Mouse (Mus musculus): Measurements from ENCODE around the gene Tas2r106. TPM values are rescaled to one million over a fixed set of nuclear protein-coding genes. Genes with fewer than 3 reads are reported as not detected.

Gene Tas2r106
- not detected in 2 replicates for polyA plus RNA-seq (2015; fragmentation: Nextera tagmentation; extraction: Ambion mirVana)

- Histone ChIP-seq H3K36me3 (no peaks in the 10 kb centered on the region), H3K4me3 (no peak within 1 kb of the TSS), H3K27ac (no peak within 1 kb of the TSS), H3K9me3 (peaks cover 3% of the 10 kb centered on the region; the same call in 1 of the 2 replicates), H3K27me3 (no peaks in the 10 kb centered on the region), H3K9ac (no peak within 1 kb of the TSS), H3K4me1 (replicated peaks) (no peaks in the 10 kb centered on the region), H3K4me2 (no peak within 1 kb of the TSS)
- 69% methylated on average over 3 of the region's 3 CpGs for WGBS
- ATAC-seq (ENCODE audit: low FRiP score): no peak
These were observed at the start of gene Tas2r106 for GRCm38 (mm10) chr6:131678786-131679185. TSS of gene Tas2r106 (minus strand) at chr6:131678886.

- Histone ChIP-seq H3K27me3 (no peaks in the 10 kb centered on the region), H3K4me2 (no peak overlapping the region), H3K4me3 (no peak overlapping the region), H3K9ac (no peak overlapping the region), H3K4me1 (replicated peaks) (no peaks in the 10 kb centered on the region), H3K9me3 (peaks cover 14% of the 10 kb centered on the region; the same call in 1 of the 2 replicates), H3K36me3 (no peaks in the 10 kb centered on the region), H3K27ac (no peak overlapping the region)
- 49% methylated on average over 7 of the region's 7 CpGs for WGBS
- ATAC-seq (ENCODE audit: low FRiP score): no peak
These were observed 34.1 kb upstream of the Tas2r106 start for GRCm38 (mm10) chr6:131712803-131713202.

GRCm38 (mm10) chr6:131689963-131690362 is 11.3 kb upstream of the Tas2r106 start, which contains the start of gene Tas2r114:
TSS of gene Tas2r114 (minus strand) at chr6:131690063.
- H3K4me3 ChIP-seq: no peak within 1 kb of the TSS
- no peak for ATAC-seq (ENCODE audit: low FRiP score)

GRCm38 (mm10) chr6:131687395-131687794 is 8.7 kb upstream of the Tas2r106 start, which contains the start of gene Tas2r105:
TSS of gene Tas2r105 (minus strand) at chr6:131687495.
- WGBS: 74% methylated on average over 1 of the region's 1 CpGs
- Histone ChIP-seq H3K36me3 (no peaks in the 10 kb centered on the region), H3K4me1 (replicated peaks) (no peaks in the 10 kb centered on the region), H3K9me3 (peaks cover 11% of the 10 kb centered on the region), H3K27ac (no peak within 1 kb of the TSS), H3K27me3 (no peaks in the 10 kb centered on the region), H3K9ac (no peak within 1 kb of the TSS), H3K4me3 (no peak within 1 kb of the TSS), H3K4me2 (no peak within 1 kb of the TSS)
- ATAC-seq (ENCODE audit: low FRiP score): no peak

More at GRCm38 (mm10) chr6:131689963-131690362, 11.3 kb upstream of the Tas2r106 start, which contains the start of gene Tas2r114:
- Histone ChIP-seq H3K27ac (no peak within 1 kb of the TSS), H3K36me3 (no peaks in the 10 kb centered on the region), H3K9ac (no peak within 1 kb of the TSS), H3K27me3 (no peaks in the 10 kb centered on the region), H3K9me3 (peaks cover 16% of the 10 kb centered on the region), H3K4me2 (no peak within 1 kb of the TSS), H3K4me1 (replicated peaks) (no peaks in the 10 kb centered on the region)

GRCm38 (mm10) chr6:131685644-131686043 is 7.0 kb upstream of the Tas2r106 start, which contains the start of gene Tas2r104:
TSS of gene Tas2r104 (minus strand) at chr6:131685744.
- WGBS: 89% methylated on average over 1 of the region's 1 CpGs
- H3K27ac ChIP-seq: no peak within 1 kb of the TSS
- H3K4me3 ChIP-seq: no peak within 1 kb of the TSS
- H3K4me2 ChIP-seq: no peak within 1 kb of the TSS
- no peaks in the 10 kb centered on the region for H3K36me3 ChIP-seq
- H3K4me1 ChIP-seq (replicated peaks): no peaks in the 10 kb centered on the region
- H3K27me3 ChIP-seq: no peaks in the 10 kb centered on the region
- H3K9ac ChIP-seq: no peak within 1 kb of the TSS
- no peak for ATAC-seq (ENCODE audit: low FRiP score)
- no peaks in the 10 kb centered on the region for H3K9me3 ChIP-seq

GRCm38 (mm10) chr6:131660049-131660448 is 18.6 kb downstream of the Tas2r106 start, which contains the start of gene Tas2r107:
TSS of gene Tas2r107 (minus strand) at chr6:131660149.
- ATAC-seq (ENCODE audit: low FRiP score): no peak
- H3K9ac ChIP-seq: no peak within 1 kb of the TSS
- H3K36me3 ChIP-seq: no peaks in the 10 kb centered on the region
- H3K4me1 ChIP-seq (replicated peaks): no peaks in the 10 kb centered on the region
- H3K4me2 ChIP-seq: no peak within 1 kb of the TSS
- no peak within 1 kb of the TSS for H3K4me3 ChIP-seq
- no peak within 1 kb of the TSS for H3K27ac ChIP-seq
- H3K27me3 ChIP-seq: no peaks in the 10 kb centered on the region
- H3K9me3 ChIP-seq: no peaks in the 10 kb centered on the region

GRCm38 (mm10) chr6:131630812-131631211 is 47.9 kb downstream of the Tas2r106 start, which contains the start of gene Tas2r130:
TSS of gene Tas2r130 (minus strand) at chr6:131630912.
- Histone ChIP-seq H3K36me3 (no peaks in the 10 kb centered on the region), H3K27me3 (no peaks in the 10 kb centered on the region), H3K27ac (no peak within 1 kb of the TSS), H3K4me3 (no peak within 1 kb of the TSS), H3K9me3 (no peaks in the 10 kb centered on the region), H3K4me2 (no peak within 1 kb of the TSS), H3K9ac (no peak within 1 kb of the TSS), H3K4me1 (replicated peaks) (no peaks in the 10 kb centered on the region)
- no peak for ATAC-seq (ENCODE audit: low FRiP score)
- 81% methylated on average over 3 of the region's 3 CpGs for WGBS

Other genes with a start within 250 kb of the Tas2r106 start
- not detected in 2 replicates for gene 5430401F13Rik, start 192.5 kb downstream of the Tas2r106 start, polyA plus RNA-seq (2015; fragmentation: Nextera tagmentation; extraction: Ambion mirVana)
- gene Gm6619, start 192.5 kb downstream of the Tas2r106 start, polyA plus RNA-seq (2015; fragmentation: Nextera tagmentation; extraction: Ambion mirVana): not detected in 2 replicates
- gene Tas2r130, start 48.0 kb downstream of the Tas2r106 start, polyA plus RNA-seq (2015; fragmentation: Nextera tagmentation; extraction: Ambion mirVana): not detected in 2 replicates
- not detected in 2 replicates for gene Tas2r107, start 18.7 kb downstream of the Tas2r106 start, polyA plus RNA-seq (2015; fragmentation: Nextera tagmentation; extraction: Ambion mirVana)
- gene Tas2r104, start 6.9 kb upstream of the Tas2r106 start, polyA plus RNA-seq (2015; fragmentation: Nextera tagmentation; extraction: Ambion mirVana): not detected in 2 replicates
- gene Tas2r105, start 8.6 kb upstream of the Tas2r106 start, polyA plus RNA-seq (2015; fragmentation: Nextera tagmentation; extraction: Ambion mirVana): not detected in 2 replicates
- not detected in 2 replicates for gene Tas2r114, start 11.2 kb upstream of the Tas2r106 start, polyA plus RNA-seq (2015; fragmentation: Nextera tagmentation; extraction: Ambion mirVana)